Mouse (Mus musculus): ENCODE measurements around the gene Efs. TPM values are rescaled to one million over a fixed set of nuclear protein-coding genes. Genes with fewer than 3 reads are reported as not detected.

Efs gene
- polyA plus RNA-seq (2012; rRNA removed; ENCODE audit: low replicate concordance), result 38.0 and 58.4 TPM in 2 replicates

DNA sequence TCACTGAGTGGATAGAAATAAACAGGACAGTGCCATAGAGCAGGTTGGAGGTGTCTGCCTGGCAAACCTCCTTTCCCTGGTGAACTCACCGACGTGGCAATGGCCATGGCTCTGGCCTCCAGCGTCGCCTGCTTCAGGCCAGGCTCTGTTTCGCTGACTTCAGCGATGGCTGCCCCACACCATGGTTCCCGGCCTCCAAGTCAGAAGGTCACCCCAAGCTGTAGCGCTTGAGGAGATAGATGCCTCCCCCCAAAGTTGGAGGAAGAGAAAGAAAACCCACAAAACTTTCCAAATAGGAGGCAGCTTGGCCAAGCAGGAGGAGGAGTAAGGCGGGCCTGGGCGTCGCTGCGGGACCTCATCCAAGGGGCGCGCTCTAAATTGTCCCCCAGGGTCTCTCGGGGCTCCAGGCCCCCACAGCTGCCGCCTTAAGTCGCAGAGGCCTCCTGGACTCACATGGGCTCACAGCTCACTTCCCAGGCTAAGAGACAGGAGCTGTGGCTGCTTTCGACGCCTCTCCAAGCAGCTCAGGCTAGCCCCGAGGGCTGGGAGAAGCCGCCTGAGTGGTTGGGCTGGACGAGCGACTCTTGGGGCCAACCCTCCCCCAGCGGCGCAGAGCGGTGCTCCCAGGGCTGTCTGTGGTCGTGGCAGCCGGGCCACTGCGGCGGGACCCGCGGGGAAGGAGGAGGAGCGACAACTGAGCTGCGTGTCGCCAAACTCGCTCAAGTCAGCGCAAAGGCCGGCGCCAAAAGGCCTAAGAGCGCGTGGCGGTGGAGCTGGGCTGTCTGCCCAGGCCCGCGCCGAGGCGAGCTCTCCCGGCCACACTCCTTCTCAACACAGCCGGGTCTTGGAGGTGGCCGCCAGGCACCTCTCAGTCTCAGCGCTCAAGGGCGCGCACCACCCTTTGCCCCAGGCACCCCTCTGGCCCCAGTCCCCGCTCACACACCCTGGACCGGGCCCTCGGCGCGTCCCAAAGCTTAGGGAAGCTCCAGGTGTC lies at the start of gene Efs:
Gene Efs (minus strand): TSS at position 778 of the 994 bp plus-strand sequence.

DNA sequence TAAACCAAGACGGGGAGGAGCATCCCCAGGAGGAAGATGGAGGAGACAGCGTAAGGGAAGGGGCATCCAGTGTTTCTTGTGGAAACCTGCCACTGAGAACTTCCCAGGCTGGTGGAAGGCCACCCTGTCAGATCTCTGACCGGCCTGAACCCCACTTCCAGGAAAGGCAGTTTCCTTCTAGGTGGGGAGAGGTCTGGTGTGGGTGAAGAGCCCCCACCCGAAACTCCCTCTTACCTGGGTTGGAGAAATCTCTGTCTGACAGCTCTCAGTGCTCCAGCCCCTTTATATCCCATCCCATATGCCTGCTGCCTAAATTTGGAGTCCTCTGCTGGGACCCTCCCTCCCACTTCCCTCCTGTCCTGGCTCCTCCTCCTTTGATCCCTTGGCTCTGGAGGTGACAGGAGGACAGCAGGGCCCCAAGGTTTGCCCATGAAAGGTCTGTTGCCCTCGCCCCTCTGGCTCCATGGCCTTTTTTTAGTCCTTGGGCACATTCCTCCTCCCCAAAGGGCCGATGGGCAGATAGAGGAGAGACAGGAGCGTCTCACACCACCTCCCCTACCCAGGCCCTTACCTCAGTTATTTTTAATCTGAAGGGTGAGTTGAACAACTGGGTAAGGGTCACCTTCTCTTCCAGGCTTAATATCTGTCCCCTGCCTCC lies 40.5 kb upstream of the Efs start, which contains the start of gene Myh6:
Gene Myh6 (minus strand): TSS at position 608 of the 658 bp plus-strand sequence.

DNA sequence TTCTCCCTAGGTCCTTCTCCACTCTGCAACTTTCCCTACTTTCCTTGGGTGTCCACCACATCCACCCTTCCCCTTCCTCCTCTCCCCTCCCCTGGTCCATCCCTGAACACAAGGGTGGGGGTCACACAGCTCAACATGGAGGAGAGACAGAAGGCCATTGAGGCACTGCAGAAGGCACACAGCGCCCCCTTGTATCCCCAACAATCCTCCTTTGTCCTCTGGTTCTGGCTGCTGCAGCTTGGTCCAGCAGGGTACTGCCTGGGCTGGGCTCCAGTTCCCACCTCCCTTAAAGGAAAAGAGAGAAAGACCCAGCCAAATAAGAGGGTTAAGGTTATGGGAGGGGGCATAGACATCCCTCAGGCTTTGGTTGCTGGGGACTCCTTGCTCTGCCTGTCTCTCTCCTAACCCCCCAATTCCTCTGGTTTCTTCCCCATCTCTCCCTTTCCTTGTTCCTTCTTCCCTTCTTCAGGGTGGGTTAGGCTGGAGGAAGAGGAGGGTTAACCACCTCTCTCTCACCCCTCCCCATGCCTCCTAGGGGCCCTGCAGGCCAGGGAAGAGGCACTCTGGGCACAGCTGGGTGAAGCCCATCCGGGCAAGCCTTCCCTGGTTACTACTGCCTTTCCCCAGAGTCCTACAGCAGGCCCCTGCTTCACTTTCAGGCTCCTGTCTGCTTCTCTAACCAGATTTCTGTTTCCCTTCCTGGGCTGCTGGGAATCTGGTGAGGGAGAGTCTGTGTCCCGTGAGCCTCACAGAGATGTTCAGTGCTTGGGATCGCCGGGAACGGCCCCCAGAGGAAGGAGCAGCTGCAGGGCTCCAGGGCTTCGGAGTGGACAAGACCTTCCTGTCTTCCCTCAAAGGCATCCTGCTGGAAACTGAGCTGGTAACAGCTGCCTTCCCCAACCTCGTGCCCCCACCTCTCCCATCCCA lies 10.2 kb upstream of the Efs start, which contains the start of gene Cmtm5:
Gene Cmtm5 (plus strand): TSS at position 358 of the 927 bp plus-strand sequence.

GRCm38 (mm10) chr14:54932645-54933150 lies 6.8 kb upstream of the Efs start, which contains the start of gene Il25:
Il25 (plus strand) TSS chr14:54932695.

DNA sequence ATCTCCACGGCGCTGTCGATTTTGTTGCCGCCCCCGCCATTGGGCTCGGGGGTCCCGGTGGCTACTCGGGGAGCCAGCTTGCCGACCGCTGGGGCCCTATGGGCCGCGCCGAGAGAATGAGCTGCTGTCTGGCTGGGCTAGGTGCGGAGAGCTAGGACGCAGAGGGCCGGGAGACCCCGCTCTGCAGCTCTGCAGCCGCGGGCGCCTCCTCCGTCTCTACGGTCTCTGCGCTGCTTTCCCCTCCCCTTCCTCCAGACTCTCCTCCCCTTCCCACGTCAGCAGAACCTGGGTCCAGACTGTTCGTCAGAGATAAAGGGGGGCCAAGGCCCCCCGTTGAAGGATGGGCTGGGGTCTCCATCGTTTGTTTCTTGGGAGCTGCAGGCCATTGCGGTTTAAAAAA lies 13.0 kb downstream of the Efs start, which contains the start of gene Slc22a17:
Gene Slc22a17 (minus strand): TSS at position 247 of the 400 bp plus-strand sequence.

DNA sequence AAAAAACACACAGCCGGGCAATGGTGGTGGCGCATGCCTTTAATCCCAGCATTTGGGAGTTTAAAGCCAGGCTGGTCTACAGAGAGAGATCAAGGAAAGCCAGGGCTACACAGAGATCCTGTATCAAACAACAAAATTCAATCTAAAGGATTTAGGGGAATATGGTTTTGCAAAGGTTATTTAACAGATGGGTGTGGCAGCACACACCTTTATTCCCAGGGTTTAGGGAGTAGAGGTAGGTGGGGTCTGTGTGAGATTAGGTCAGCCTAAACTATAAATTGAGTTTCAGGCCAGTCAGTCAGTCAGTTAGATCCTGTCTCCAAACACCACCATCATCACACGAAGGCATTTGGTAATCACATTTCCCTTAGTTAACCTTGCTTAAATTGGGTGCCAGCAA lies 33.7 kb downstream of the Efs start, which contains the start of gene Pabpn1:
Gene Pabpn1 (plus strand): TSS at position 301 of the 400 bp plus-strand sequence.

GRCm38 (mm10) chr14:54883154-54884021 lies 42.5 kb downstream of the Efs start, which contains the start of the genes Bcl2l2 and Gm20521:
Bcl2l2 (plus strand) TSS chr14:54883377.
Gm20521 (plus strand) TSS chr14:54883441.

GRCm38 (mm10) chr14:54877048-54877715 lies 48.7 kb downstream of the Efs start, which contains the start of gene Ppp1r3e:
Ppp1r3e (minus strand) TSS chr14:54877550.

DNA sequence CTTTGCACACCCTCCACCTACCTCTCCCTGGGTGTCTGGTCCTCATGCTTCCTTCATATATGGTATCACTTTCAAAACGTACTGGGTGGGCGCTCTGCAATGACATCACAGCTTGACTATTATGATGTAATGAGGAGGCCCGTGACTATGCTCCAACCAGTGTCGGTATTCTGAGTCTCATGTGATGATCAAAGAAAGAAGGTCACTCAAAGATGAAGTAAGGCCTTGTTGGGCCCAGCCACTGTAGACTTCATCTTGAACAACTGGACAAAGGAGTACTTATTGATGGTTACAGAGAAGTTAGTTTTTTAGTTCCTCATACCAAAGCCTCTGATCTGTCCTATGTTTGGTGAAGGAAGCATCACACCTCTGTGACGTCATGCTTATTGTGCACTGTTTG lies 55.1 kb downstream of the Efs start, which contains the start of gene Homez:
Gene Homez (minus strand): TSS at position 101 of the 400 bp plus-strand sequence.

Other genes with a start within 250 kb of the Efs start
- 52.1 and 110 TPM in 2 replicates for gene 1700123O20Rik, start 239.9 kb downstream of the Efs start, polyA plus RNA-seq (2012; rRNA removed; ENCODE audit: low replicate concordance)
- 122 and 125 TPM in 2 replicates for gene Acin1, start 239.2 kb downstream of the Efs start, polyA plus RNA-seq (2012; rRNA removed; ENCODE audit: low replicate concordance)
- gene Gm29776, start 227.3 kb downstream of the Efs start, polyA plus RNA-seq (2012; rRNA removed; ENCODE audit: low replicate concordance), result 0.06 and 0.12 TPM in 2 replicates
- 2.1 and 3.1 TPM in 2 replicates for gene Cebpe, start 214.0 kb downstream of the Efs start, polyA plus RNA-seq (2012; rRNA removed; ENCODE audit: low replicate concordance)
- gene Slc7a8, start 144.2 kb downstream of the Efs start, polyA plus RNA-seq (2012; rRNA removed; ENCODE audit: low replicate concordance), result 11.6 and 16.1 TPM in 2 replicates
- gene Rnf212b, start 112.0 kb downstream of the Efs start, polyA plus RNA-seq (2012; rRNA removed; ENCODE audit: low replicate concordance), result 0.29 TPM in 1 of 2 replicates, not detected in the other
- 3.5 and 9.6 TPM in 2 replicates for gene Homez, start 55.2 kb downstream of the Efs start, polyA plus RNA-seq (2012; rRNA removed; ENCODE audit: low replicate concordance)
- gene Ppp1r3e, start 48.6 kb downstream of the Efs start, polyA plus RNA-seq (2012; rRNA removed; ENCODE audit: low replicate concordance), result 17.4 and 39.2 TPM in 2 replicates
- 42.9 and 50.7 TPM in 2 replicates for gene Bcl2l2, start 42.7 kb downstream of the Efs start, polyA plus RNA-seq (2012; rRNA removed; ENCODE audit: low replicate concordance)
- gene Gm20521, start 42.7 kb downstream of the Efs start, polyA plus RNA-seq (2012; rRNA removed; ENCODE audit: low replicate concordance), result 24.7 TPM in 1 of 2 replicates, not detected in the other
- gene Pabpn1, start 33.6 kb downstream of the Efs start, polyA plus RNA-seq (2012; rRNA removed; ENCODE audit: low replicate concordance), result 73.7 and 152 TPM in 2 replicates
- 75.6 and 107 TPM in 2 replicates for gene Slc22a17, start 13.0 kb downstream of the Efs start, polyA plus RNA-seq (2012; rRNA removed; ENCODE audit: low replicate concordance)
- gene Il25, start 6.6 kb upstream of the Efs start, polyA plus RNA-seq (2012; rRNA removed; ENCODE audit: low replicate concordance), result not detected in 2 replicates
- gene Cmtm5, start 10.1 kb upstream of the Efs start, polyA plus RNA-seq (2012; rRNA removed; ENCODE audit: low replicate concordance), result 2.3 and 6.9 TPM in 2 replicates
- gene Myh6, start 40.8 kb upstream of the Efs start, polyA plus RNA-seq (2012; rRNA removed; ENCODE audit: low replicate concordance), result 0.48 and 0.62 TPM in 2 replicates
- gene Gm17428, start 50.8 kb upstream of the Efs start, polyA plus RNA-seq (2012; rRNA removed; ENCODE audit: low replicate concordance), result not detected in 2 replicates
- 0.02 and 0.57 TPM in 2 replicates for gene Myh7, start 68.5 kb upstream of the Efs start, polyA plus RNA-seq (2012; rRNA removed; ENCODE audit: low replicate concordance)
- 9.4 and 15.2 TPM in 2 replicates for gene Ngdn, start 89.3 kb upstream of the Efs start, polyA plus RNA-seq (2012; rRNA removed; ENCODE audit: low replicate concordance)
- 1.1 and 3.8 TPM in 2 replicates for gene Zfhx2, start 166.2 kb upstream of the Efs start, polyA plus RNA-seq (2012; rRNA removed; ENCODE audit: low replicate concordance)
- 6.1 and 7.8 TPM in 2 replicates for gene Thtpa, start 168.7 kb upstream of the Efs start, polyA plus RNA-seq (2012; rRNA removed; ENCODE audit: low replicate concordance)
- 58.4 TPM in 2 replicates for gene Ap1g2, start 180.5 kb upstream of the Efs start, polyA plus RNA-seq (2012; rRNA removed; ENCODE audit: low replicate concordance)
- 0.39 and 0.56 TPM in 2 replicates for gene Jph4, start 190.8 kb upstream of the Efs start, polyA plus RNA-seq (2012; rRNA removed; ENCODE audit: low replicate concordance)

Measured in mammary gland, adult 2 months (tissue).